Mouse (Mus musculus): ENCODE measurements around the gene Chpf2. TPM values are rescaled to one million over a fixed set of nuclear protein-coding genes. Genes with fewer than 3 reads are reported as not detected.
A peak's percentile ranks its signal among the peaks of the same experiment; 100 is the strongest.

The Chpf2 gene
- total and polyA plus RNA-seq, 3 experiments: 37.9 to 39.7 TPM; not detected in 1

DNA sequence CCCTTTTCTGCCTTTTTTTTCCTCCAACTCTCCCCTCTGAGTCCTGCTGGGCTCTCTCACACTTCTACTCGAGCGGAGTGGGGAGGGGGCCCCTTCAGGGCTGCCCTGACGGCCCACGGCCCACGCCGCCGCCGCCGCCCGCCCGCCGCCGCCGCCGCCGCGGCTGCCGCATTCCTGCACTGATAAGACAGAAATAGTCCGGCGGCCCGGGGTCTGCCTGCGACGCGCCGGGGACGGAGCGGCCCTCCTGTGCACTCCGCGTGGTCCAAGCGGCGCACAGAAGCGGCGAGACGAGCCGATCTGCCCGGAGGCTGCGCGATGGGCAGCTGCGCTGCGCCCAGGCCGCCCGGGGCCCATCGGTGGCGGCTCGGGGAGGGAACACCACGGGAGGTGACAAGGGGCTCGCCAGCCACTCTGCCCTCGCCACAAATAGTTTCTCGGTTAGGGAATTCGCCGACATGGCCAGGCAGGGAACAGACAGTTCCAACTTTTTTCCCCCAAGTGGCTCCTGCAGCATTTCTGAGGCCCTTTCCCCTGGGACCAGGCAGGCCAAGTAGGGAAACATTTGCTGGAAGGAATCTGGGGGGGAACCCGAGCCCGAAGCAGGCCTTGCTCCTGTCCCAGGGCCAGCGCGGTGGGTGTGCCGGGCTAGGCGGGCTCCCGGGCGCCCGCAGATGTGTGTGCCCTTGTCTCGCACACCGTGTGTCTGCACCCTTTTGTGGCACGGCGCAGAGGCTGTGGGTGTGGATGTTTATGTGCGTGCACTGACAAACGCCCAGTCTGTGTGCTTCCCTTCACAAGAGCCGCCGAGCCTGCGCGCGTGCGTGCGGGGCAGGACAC, 15.6 kb downstream of the Chpf2 start:
- Histone ChIP-seq H3K9me3 (replicated peaks; ENCODE audit: insufficient read depth, low read length) (no peaks in the 10 kb centered on the region), H3K9ac (ENCODE audit: control insufficient read depth, low read depth, low read length, poor library complexity, severe bottlenecking) (peak overlapping the region; percentile 73), H3K27ac (ENCODE audit: control insufficient read depth, low read depth, low read length) (no peak overlapping the region), H3K79me2 (ENCODE audit: control insufficient read depth, insufficient read depth, low read length, poor library complexity) (no peaks in the 10 kb centered on the region; the same call in 1 of the 2 replicates), H3K4me3 (ENCODE audit: control insufficient read depth in 1 of 2, insufficient read depth in 1 of 2, low read depth in 2 of 2, low read length in 2 of 2) (peak overlapping the region; percentile 51 to 93), H3K36me3 (ENCODE audit: control insufficient read depth in 1 of 2, insufficient read depth in 2 of 2, low read length in 2 of 2) (no peaks in the 10 kb centered on the region), H3K27me3 (ENCODE audit: control insufficient read depth in 1 of 2, insufficient read depth in 2 of 2, low read length in 2 of 2) (peaks cover 48 to 63% of the 10 kb centered on the region in 2 experiments), H3K4me1 (ENCODE audit: control insufficient read depth in 1 of 2, insufficient read depth in 2 of 2, low read length in 2 of 2) (peaks cover 2% of the 10 kb centered on the region in 2 experiments; a peak in 2 of 4 replicates)
- peak; percentile 67 for DNase-seq (ENCODE audit: low read depth, low spot score)
- TF ChIP-seq ZMIZ1 (IDR thresholded peaks at IDR 0.05; ENCODE audit: low read depth, low read length) (no peak), ZNF384 (IDR thresholded peaks at IDR 0.05; ENCODE audit: low read depth, low read length) (no peak), ZKSCAN1 (IDR thresholded peaks at IDR 0.05; ENCODE audit: low read depth, low read length) (no peak), HCFC1 (IDR thresholded peaks at IDR 0.05; ENCODE audit: low read depth, low read length) (no peak), POLR2A (IDR thresholded peaks at IDR 0.05; ENCODE audit: control insufficient read depth in 1 of 2, insufficient read depth in 1 of 2, low read depth in 1 of 2, low read length in 2 of 2, poor library complexity in 1 of 2) (peak in 1 of 2 experiments; percentile 33; a peak in 1 of 4 replicates), E2F4 (IDR thresholded peaks at IDR 0.05; ENCODE audit: borderline replicate concordance, low read depth, low read length) (no peak), TAL1 (IDR thresholded peaks at IDR 0.05; ENCODE audit: low read length) (no peak), CHD1 (IDR thresholded peaks at IDR 0.05; ENCODE audit: low read depth, low read length) (no peak), NELFE (IDR thresholded peaks at IDR 0.05; ENCODE audit: low read depth, low read length) (no peak), KAT2A (conservative IDR thresholded peaks at IDR 0.05; ENCODE audit: low read depth, low read length) (no peak), USF2 (IDR thresholded peaks at IDR 0.05; ENCODE audit: borderline replicate concordance in 1 of 2, insufficient read depth in 1 of 2, low read depth in 1 of 2, low read length in 2 of 2) (no peak), MAFK (IDR thresholded peaks at IDR 0.05; ENCODE audit: borderline replicate concordance, low read depth, low read length) (no peak), EP300 (IDR thresholded peaks at IDR 0.05; ENCODE audit: low read depth in 1 of 2, low read length in 2 of 2) (no peak), MXI1 (IDR thresholded peaks at IDR 0.05; ENCODE audit: low read depth, low read length) (0 out of 2 replicates have a peak, but pooled peaks have one; percentile 4), RCOR1 (IDR thresholded peaks at IDR 0.05; ENCODE audit: low read depth, low read length) (no peak), MAZ (IDR thresholded peaks at IDR 0.05; ENCODE audit: low read depth, low read length) (no peak; the same call in 1 of the 2 replicates), BHLHE40 (IDR thresholded peaks at IDR 0.05; ENCODE audit: borderline replicate concordance, low read depth, low read length) (no peak), USF1 (IDR thresholded peaks at IDR 0.05; ENCODE audit: low read depth, low read length) (no peak), POLR2AphosphoS5 (IDR thresholded peaks at IDR 0.05; ENCODE audit: borderline replicate concordance, low read depth, low read length) (no peak), UBTF (IDR thresholded peaks at IDR 0.05; ENCODE audit: borderline replicate concordance, insufficient read depth, low read depth, low read length) (0 out of 2 replicates have a peak, but pooled peaks have one; percentile 81), TCF12 (IDR thresholded peaks at IDR 0.05; ENCODE audit: low read depth, low read length) (no peak), POLR2AphosphoS2 (IDR thresholded peaks at IDR 0.05; ENCODE audit: low read length) (no peak), ELF1 (IDR thresholded peaks at IDR 0.05; ENCODE audit: low read depth, low read length) (no peak), MEF2A (IDR thresholded peaks at IDR 0.05; ENCODE audit: extremely low read depth, insufficient replicate concordance, low read depth, low read length, poor library complexity, severe bottlenecking) (no peak), CTCF (IDR thresholded peaks at IDR 0.05 in 2 of 3, conservative IDR thresholded peaks at IDR 0.05 in 1 of 3; ENCODE audit: control insufficient read depth in 1 of 3, insufficient read depth in 1 of 3, low read depth in 2 of 3, low read length in 3 of 3, poor library complexity in 1 of 3, severe bottlenecking in 1 of 3) (0 out of 6 replicates have a peak, but pooled peaks of 1 of the 3 experiments have one; percentile 5), MYC (IDR thresholded peaks at IDR 0.05; ENCODE audit: low read depth, low read length) (no peak), NRF1 (IDR thresholded peaks at IDR 0.05; ENCODE audit: insufficient read depth, low read depth, low read length, poor library complexity, severe bottlenecking) (peak; percentile 64; the same call in 1 of the 2 replicates), MAX (IDR thresholded peaks at IDR 0.05; ENCODE audit: low read length) (no peak), ETS1 (IDR thresholded peaks at IDR 0.05; ENCODE audit: low read depth, low read length) (no peak)

All from MEL (cell line).